Mouse (Mus musculus): Measurements from ENCODE around the gene Chil1.

Gene Chil1

DNA sequence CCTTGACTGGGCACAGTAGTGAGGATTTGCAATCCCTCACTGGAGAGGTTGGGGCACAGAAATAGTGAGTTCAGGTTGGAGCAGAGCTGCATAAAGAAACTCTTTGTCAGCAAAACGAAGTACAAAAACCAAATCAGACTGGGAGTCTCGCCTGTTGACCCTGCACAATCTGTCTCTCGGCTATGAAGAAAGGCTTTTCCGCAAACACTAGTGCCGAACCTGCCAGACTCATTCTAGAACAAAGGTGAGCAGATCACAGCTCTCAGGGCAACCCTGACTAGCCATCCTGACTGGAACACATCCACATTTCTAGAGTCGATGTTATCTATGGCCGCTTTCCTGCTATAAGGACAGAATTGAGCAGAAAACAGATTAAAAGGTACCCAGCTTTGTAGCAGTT is 8.9 kb upstream of the Chil1 start:
- DNase-seq (ENCODE audit: low spot score), result no peak

DNA sequence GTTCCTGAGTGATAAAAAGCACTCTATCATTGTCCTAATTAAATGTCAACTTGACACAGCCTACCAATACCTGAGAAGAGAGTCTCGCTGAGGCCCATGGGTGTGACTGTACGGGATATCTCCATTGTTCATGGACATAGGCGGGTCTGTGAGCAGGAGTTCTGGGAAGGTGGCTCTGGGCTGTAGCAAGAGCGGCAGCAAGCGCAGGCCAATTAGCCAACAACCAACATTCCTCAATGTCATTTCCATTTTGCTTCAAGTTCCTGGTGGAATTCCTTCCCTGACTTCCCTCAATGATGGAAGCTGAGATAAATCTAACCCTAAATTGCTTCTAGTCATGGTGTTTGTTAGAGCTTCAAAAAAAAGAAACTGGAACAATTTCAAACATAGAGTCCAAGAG is 4.0 kb upstream of the Chil1 start:
- no peak for DNase-seq (ENCODE audit: low spot score)

DNA sequence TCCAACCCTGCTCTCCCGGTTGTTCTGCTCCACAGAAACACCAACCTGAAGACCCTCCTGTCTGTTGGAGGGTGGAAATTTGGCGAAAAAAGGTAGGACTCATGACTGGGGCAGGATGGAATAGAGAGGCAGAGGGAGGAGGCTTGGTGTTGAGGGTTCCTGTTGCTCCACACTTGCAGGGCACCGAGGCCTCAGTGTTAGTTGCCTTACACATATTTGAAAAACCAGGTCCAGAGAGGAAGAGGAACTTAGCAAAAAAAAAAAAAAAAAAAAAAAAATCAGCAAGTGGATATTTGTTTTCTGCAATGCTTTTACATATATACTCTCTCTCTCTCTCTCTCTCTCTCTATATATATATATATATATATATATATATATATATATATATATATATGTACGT is 2.1 kb downstream of the Chil1 start:
- DNase-seq (ENCODE audit: low spot score), result no peak

DNA sequence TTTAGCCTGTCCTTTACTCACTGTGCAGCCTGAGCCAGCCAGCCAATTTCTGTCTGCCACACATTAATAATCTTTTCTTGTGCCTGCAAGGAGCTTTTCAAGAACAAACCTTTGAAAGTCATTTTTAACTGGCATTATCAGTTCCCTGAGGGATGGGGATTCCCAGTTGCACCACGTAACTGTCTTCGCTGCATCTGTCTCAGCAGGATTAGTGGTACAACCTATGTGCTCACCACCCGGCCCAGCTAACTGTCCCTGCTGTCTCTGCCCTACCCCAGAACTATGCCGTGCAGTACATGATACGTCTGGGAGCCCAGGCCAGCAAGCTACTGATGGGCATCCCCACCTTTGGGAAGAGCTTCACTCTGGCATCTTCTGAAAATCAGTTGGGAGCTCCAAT is 6.2 kb downstream of the Chil1 start:
- no peak for DNase-seq (ENCODE audit: low spot score)

DNA sequence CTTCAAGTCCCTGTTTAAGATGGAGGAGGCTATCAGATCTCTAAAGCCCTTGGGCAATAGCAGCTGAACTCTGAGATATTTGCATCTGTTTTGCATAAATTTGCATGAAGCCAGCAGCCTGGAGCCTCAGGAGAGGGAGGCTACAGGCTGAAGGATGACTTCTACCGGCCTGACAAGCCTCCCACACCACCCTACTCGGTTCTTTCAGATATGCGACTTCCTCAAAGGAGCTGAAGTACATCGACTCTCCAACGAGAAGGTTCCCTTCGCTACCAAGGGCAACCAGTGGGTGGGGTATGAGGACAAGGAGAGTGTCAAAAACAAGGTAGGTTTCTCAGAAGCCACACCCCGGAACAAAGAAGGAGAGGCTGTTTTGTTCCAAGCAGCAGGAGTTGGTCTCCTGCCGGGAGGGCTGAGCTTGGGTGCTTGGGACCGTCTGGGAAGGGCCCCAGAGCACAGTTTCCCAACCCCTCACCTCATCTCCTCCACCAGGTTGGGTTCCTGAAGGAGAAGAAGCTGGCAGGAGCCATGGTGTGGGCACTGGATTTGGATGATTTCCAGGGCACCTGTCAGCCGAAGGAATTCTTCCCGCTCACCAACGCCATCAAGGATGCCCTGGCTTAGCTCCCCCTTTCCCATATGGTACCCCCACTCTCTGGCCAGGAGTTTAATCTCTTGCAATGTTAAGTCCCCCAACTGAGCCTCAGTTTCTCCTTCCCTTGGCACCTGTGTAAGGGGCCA is 7.2 kb downstream of the Chil1 start:
- no peak for DNase-seq (ENCODE audit: low spot score)

DNA sequence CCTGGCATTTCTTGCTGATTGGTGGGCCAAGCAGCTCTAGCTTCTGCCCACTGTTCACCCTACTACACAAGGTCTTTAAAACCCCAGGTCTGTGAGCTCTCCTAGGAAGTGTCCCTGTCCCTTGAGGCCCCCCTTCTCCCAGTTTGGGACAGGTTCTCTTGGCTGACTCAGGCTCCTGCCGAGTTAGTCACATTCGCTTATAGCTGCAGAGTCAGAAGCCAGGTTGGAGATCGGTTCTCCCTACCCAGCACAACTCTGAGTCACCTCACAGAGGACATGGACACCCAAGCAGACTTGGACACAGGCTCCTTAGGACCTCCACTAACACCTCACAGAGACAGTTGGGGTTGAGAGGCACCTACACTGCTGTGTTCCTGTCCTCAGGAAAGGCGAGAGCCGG is 9.2 kb downstream of the Chil1 start:
- DNase-seq (ENCODE audit: low spot score), result no peak

DNA sequence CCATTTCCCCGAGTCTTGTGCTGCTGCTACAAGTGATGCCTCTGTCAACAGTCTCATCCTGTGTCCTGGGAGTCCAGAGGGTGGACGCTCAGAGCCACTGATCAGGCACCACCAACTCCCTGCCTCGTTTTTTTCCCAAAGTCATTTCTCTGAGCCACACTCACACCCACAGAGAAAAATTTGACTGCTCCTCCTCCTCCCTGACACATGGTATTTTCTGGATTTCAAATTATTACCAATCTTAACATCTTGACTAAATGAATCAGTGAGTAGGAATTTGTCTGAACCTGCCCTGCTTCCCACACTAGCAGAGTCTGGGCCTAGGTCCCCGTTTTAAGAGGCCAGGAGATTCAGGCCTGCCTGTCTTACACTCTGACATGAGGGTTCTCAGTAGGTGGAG is 10.0 kb downstream of the Chil1 start:
- no peak for DNase-seq (ENCODE audit: low spot score)

DNA sequence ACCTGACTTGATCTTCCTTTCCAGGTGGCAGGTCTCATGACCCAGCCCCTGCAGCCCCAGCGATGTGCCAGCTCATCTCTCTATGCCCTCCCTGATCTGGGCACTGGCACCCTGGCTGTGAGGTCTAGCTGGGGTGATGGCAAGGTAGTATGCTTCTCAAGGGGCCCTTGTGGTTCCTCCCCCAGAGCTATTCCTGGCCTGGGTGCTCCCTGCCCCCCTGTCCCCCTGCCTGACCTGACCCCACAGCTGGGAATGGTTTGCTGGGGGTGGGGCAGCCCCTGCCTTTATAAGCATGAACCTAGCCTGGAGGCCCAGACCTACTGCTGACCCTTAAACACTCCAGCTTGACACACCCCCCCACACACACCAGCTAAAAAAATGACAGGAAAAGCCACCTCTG is 11.2 kb downstream of the Chil1 start, which contains the start of gene Mybph:
Gene Mybph (plus strand): TSS at position 323 of the 400 bp plus-strand sequence.
- DNase-seq (ENCODE audit: low spot score), result no peak

DNA sequence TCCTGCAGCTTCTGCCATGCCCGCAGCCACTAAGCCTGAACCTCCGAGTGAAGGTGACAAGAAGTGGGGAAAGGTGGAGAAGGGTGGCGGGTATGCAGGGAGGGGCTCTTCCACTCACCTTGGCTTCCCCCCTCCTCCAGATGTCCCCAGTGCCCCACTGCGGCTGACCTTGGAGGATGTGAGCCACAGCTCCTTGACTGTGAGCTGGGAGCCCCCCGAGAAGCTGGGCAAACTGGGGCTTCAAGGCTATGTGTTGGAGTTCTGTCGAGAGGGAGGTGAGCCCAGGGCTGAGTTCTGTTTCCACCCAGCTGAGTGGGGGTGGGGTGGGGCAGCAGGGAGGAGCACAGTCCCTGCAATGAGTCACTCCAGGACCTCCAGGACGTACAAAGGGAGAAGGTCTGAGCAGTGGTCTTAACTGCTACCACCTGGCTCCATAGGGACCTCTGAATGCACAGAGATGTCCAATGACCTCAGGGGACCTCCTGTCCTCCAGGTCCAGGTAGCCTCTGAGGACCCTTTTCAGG is 11.8 kb downstream of the Chil1 start:
- no peak for DNase-seq (ENCODE audit: low spot score)

DNA sequence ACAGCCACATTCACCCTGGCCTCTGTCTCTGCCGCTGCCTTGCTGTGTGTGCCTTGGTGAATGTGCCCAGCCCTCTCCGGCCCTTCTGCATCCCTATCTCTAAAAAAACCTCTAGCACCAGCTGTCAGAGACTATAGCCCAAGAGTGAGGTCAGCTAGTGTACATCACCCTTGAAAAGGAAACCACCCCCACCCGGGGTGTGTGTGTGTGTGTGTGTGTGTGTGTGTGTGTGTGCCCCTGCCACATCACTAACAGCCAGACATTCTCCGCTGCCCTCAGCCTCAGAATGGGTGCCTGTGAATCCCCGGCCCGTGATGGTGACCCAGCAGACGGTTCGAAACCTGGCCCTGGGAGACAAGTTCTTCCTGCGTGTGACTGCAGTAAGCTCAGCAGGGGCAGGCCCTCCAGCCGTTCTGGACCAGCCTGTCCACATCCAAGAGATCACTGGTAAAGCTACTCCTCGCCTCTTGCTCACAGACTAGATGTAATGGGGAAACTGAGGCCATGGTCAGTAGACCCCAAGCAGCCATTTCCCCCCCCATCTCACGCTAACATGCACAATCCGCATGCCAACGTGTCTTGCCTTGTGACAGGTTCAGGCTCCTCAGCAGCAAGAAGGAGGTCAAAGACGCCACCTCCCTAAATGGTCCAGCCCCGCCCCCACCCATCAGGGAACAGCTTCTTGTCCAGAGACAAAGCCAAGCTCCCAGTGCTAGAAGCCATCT is 12.5 kb downstream of the Chil1 start:
- DNase-seq (ENCODE audit: low spot score), result no peak

DNA sequence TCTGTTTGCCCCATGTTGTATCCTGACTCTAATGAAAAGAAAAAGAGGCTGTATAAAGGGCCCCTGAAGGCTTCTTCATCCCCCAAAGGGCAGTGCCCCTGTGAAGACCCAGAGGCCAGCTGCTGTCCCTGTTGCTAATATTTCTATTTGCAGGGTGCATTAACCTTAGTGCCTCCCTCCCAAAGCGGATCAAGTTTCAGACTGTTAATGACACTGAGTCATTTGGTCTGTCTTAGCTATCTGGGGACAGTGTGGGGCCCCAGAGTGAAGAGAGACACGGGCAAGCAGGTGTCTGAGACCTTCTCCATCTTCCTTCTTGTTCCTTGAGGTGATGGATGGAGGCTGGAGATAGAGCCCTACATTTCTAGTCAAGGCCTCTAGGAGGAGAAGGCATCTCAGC is 13.1 kb downstream of the Chil1 start:
- DNase-seq (ENCODE audit: low spot score), result no peak

DNA sequence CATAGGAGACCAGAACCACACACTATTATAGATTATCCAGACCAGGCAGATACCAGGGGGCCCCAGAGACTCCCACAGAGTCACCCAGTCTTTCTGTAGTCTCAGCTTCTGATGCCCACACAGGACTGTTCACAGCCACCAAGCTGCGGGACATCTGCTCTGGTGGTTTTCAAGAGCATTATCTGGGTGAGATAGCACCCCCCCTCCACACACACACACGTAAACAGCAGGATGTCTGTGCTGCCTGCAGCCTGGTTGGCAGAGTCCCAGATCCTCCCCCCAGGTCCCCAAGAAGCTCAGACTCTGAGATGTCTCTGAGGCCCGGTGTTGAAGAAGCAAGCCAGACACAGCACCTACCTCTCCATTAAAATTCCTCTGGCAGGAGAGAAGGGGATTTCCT is 13.6 kb downstream of the Chil1 start:
- no peak for DNase-seq (ENCODE audit: low spot score)

DNA sequence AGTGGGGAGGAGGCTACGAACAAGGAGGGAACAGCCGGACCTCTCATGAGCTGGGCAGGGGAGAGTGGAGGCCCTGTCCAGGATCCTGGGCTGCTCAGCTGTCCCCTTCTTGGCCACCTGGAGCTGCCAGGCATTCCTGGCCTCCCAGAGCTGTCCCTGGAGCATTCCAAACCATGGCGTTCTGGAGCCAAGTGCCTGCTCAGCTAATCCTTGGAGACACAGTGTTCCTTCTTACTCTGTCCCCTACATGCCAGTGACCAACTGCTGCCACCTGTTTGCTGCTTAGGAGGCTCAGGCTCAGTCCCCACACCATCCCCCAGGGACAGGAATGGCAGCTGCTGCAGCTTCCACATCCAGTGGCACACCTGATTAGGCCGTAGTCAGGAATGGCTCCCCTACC is 14.0 kb downstream of the Chil1 start:
- DNase-seq (ENCODE audit: low spot score), result no peak

DNA sequence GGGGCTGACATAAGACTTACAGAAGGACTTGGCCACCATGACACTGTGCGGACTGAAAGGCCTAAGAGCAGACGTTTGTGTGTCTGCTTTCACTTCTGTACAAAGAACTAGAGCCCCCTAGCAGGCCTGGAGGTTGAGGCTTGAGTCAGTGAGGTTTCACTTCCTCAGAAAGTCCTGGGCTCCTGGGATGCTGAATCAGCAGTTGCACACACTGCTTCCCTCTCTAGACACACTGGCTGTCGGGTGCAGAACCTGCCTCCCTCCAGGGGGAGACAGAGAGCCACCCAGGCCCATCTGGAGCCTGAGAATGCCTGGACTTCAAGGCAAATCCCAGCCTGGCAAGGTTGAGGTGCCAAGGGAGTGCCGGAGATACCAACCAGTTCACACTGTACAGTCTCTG is 14.4 kb downstream of the Chil1 start:
- peak; percentile 73 for DNase-seq (ENCODE audit: low spot score)

DNA sequence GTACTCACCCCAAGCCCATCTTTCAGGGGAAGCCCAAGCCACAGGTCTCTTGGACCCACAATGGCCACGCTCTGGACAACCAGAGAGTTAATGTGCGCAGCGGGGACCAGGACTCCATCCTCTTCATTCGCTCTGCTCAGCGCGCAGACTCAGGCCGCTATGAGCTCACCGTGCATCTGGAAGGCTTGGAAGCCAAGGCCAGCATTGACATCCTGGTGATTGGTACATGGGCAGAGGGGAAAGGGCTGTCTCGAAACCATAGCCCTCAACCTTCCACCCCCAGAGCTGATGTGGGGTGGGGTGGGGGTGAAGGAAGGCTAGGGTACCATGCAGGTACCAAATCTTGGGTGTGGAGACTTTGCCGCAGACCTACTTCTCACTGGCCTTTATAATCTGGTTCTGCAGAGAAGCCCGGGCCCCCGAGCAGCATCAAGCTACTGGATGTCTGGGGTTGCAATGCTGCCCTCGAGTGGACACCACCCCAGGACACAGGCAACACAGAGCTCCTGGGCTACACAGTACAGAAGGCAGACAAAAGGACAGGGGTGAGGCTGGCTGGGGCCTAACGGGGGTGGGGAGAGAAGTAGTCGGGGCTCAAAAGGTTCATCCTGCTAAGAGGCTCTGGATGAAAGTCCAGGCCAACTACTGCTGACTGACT is 15.5 kb downstream of the Chil1 start:
- DNase-seq (ENCODE audit: low spot score), result no peak

DNA sequence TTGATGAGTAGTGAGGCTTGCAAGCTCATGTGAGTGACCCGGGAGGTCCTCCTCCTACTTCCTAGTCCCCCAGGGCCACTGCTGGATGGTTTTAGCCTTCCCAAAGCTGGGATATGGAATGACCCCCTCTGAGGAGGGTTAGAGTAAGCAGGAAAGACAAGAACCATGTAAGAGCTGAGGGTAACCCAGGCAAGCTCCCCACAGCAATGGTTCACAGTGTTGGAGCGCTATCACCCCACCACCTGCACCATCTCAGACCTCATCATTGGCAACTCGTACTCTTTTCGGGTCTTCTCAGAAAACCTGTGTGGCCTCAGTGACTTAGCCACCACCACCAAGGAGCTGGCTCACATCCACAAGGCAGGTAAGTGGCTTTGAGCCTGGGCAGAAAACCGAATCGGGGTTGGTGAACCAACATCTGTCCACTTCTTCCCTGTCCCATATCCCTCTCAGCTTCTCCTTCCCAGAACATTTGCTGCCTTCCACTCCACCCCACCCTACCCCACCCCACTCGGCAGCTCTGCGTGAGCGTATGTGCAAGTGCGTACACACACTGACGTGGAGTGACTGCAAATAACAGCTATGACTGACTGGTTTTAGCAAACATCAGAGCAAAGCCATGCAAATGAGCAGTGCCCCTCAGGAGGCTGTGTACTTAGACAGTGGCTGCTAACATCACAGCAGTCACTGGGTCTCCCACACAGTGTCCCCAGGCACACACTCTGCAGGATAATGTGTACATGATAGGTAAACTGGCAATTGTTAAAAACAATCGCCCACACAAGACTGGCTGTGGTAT is 16.4 kb downstream of the Chil1 start:
- no peak for DNase-seq (ENCODE audit: low spot score)

DNA sequence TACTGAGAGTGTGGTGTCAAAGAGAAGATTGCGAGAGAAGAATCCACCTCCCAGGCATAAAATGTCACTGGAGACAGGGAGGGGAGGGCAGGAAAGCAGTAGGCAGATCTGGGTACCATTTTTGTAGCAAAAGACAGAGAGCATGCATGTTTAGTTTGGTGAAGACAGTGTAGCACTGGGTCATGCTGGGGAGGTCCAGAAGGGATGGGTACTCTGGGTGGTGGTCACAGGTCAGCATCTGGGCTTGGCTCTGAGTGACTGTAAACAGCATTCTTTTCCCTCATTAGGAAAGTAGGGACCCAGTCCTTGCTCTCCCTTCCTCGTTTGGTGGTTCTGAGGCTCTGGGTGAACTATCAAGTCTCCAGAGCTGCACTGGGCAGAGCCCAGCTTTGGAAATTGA is 18.5 kb downstream of the Chil1 start:
- DNase-seq (ENCODE audit: low spot score), result no peak

DNA sequence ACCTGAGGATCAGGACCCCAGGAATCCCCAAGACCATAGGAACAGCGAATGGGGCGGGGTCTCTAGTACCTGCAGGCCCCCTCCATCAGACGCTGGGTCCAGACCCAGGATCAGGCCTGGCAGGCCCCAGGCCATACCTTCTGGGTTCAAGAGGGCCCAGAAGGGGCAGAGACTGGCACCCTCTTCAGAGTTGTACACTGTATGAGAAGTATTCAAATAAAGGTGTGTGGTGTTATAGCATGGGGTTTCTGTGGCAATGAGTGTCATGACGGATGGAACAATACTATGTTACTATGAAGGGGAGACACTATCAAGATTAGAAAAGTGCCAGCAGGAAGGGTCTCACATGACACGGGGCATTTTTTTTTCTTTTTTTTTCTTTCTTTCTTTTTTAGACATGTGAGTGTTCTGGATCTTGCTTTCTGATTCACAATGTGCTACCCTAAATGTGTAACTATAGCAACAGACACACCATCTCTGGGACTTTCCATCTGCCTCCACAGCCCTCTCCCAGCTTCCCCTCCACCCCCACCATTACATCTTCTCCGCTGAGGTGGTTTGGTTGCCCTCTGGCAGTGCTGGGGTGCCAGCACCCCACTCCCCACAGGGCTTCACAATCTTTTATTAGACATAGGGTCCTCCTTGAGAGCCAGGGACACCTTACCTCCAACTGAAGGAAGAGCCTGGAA is 19.2 kb downstream of the Chil1 start:
- DNase-seq (ENCODE audit: low spot score), result no peak

DNA sequence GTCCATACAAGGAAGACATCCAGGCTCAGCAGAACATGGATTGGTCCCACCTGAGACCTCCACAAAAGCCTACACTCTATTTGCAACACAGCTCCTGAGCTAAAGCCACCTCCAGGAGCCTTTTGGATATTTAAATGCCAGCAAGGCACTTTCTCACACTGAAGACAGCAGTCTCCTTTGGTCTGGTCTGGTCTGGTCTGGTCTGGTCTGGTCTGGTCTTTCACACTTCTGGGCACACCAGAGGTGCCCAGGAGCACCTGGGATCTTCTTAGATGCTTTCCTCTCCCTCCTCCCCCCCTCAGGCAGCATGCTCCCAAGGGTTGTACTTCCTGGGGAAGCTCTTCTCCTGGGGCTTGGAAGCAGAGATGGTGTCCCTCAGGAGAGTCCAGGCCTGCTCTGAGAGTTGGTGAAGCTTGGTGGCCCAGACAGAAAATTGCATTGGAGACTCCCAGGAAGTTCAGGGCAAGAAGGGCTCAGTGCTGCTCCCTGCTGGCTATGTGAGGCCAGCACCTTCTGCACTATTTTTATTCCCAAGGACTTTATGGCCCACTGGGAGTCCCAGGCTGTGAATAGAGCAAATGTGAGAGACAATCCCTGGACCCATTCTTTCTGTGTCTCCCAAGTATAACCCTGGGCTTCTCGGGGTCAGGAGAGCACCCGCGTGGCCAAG is 19.9 kb downstream of the Chil1 start:
- DNase-seq (ENCODE audit: low spot score), result no peak

DNA sequence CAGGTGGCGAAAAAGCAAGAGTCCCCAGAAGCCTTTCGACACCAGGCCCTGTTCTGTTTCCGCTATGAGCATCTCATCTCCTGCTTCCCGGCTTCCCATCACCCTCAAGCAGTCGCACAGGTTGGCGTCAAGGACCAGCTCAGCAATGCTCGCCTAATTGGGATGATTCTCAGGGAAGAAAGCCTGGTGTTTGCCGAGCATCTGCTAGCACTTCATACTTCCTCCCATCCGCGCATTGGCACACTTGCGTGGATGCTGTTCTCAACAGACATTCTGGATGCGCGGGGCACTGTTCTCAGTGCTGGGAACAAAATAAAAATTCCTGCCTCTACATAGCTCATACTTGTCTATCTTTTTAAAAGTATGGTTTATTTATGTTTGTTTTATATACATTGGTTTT is 22.3 kb downstream of the Chil1 start:
- no peak for DNase-seq (ENCODE audit: low spot score)
